Mouse (Mus musculus) c-Kit-negative CD71-positive TER-119-positive erythroid progenitor cells, embryonic 14.5 days (primary cell): Measurements from ENCODE around the gene Kdm7a.
A peak's percentile ranks its signal among the peaks of the same experiment; 100 is the strongest.

Experiments
- DNase-seq: peaks from one replicate; pipeline ENCODE4 v3.0.0-alpha.2; 2013; ENCODE audit warnings: low read depth, low spot score

The Kdm7a gene

GRCm38 (mm10) chr6:39206581-39207461, at the start of gene Kdm7a:
Gene Kdm7a (minus strand): TSS chr6:39206789.
- DNase-seq = peak; percentile 75

DNA sequence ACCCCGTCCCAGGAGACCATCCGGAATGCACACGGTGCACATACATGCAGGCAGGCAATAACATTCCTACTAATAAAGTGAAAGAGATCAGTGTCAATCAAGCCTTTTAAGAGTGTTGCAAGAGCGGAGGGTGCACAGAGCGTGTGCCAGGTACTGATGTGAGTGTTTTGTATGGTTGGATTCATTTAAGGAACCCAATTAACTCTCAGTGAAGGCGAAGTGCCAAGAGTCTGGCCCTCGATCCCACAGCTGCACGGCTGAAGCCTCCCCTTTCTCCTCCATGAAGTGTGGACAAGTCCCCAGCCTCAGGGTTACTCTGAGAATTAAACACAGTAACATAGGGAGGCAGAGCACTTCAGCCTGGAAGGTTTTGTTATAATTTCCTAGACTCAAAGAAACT, 48.7 kb upstream of the Kdm7a start:
- no peak for DNase-seq

GRCm38 (mm10) chr6:39250055-39250454, 43.5 kb upstream of the Kdm7a start:
- no peak for DNase-seq

- no peak for DNase-seq
Measured at GRCm38 (mm10) chr6:39249176-39249770, 42.7 kb upstream of the Kdm7a start.

- no peak for DNase-seq
Measured at GRCm38 (mm10) chr6:39244066-39244465, 37.5 kb upstream of the Kdm7a start.

DNA sequence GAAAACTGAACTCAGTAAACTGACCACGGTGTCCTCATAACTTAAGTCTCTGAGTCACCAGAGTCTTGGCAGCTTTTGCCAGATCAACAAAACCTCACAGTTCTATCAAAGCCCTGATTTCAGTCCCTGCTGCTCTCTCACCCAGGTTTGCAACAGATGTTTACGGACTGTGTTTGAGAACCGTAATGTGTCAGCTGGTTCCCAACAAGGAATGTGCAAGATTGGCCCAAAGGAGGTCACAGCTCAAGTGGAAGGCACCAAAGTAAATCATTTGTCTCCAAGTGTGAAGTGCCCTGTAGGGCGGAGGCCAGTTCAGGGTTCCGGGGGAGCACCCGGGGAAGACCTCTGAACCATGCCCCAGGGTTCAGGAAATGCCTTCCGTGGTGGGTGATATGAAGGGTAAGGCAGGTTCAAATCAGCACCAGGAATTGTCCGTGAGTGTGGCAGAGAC, 36.9 kb upstream of the Kdm7a start:
- no peak for DNase-seq

GRCm38 (mm10) chr6:39242718-39243471, 36.3 kb upstream of the Kdm7a start:
- DNase-seq = no peak

DNA sequence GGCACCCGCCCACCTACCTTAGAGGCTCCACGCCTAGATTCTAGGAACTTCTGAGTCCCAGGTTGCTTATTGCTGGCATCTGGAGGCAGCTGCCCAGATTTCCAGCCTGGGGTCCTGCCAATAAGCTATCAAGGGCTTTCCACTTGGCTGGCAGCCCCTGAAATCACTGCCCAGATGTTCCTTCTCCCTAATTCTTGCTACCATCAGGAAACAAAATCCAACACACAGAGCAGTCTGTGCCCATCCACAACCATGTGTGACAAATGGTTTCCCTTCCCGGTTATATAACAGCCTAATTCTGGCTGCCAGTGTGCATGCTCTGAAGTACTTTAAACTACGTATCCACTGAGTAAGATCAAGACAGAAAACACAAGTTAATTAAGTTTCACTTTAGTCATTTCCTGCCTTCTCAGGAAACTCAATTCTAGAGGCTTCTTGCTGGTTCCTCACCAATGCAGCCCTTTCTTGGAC, 34.9 kb upstream of the Kdm7a start:
- no peak for DNase-seq

GRCm38 (mm10) chr6:39240956-39241355, 34.4 kb upstream of the Kdm7a start:
- no peak for DNase-seq

GRCm38 (mm10) chr6:39237887-39238286, 31.3 kb upstream of the Kdm7a start:
- no peak for DNase-seq

DNA sequence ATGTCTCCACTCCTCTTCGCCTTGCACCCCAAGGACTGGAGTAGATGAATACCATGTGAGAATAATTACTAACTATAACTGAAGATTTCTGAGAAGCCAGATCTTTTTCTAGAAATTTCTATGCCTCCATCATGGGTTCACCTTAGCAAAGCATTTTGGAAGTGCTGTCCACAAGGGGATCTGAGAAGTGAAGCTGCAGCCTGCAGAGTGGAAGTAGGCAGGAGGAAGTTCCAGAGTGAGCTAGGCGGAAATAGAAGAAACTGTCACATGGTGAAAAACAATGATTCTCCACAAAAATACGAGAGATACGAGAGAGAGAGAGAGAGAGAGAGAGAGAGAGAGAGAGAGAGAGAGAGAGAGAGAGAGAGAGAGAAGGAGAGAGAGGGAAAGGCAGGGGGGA, 26.0 kb upstream of the Kdm7a start:
- no peak for DNase-seq

GRCm38 (mm10) chr6:39230664-39231063, 24.1 kb upstream of the Kdm7a start:
- DNase-seq = no peak

DNA sequence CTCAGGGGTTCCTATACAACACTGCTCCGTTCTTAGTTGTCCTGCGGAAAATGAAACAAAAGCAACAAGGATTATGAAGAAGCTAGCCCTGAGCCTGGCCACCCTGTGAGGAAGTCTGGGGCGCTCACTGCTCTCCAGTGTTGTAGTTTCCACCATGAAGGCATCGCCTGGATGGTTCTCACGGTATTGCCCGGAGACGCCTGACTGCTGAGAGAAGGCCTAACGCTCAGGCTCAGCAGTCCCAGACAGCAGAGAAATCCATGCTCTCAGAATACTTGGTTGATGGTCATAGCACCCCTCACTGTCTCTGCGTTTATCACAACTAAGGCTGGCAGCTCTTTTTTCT, 20.0 kb upstream of the Kdm7a start:
- DNase-seq = no peak

- DNase-seq = no peak
Measured at GRCm38 (mm10) chr6:39225876-39226609, 19.5 kb upstream of the Kdm7a start.

DNA sequence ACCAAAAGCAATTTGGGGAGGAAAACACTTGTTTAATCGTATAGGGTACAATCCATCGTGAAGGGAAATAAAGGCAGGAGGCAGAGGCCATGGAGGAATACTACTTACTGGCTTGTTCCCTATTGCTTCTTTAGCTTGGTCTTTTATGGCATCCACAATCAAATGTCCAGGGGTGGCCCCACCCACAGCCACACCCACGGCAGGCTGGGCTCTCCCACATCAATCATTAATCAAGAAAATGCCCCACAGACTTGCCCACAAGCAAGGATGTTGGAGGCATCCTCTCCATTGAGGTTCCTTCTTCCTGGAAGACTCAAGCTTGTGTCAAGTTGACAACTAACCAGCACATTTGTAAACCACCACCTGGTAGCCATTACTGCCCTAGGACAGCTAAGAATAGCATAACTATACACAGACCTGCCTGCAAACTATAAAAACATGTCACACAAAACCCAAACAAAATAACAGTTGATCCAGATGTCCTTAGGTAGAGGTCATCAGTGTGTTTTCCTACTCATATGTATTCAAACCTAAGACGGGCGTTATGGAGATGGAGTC, 16.8 kb upstream of the Kdm7a start:
- DNase-seq = no peak

DNA sequence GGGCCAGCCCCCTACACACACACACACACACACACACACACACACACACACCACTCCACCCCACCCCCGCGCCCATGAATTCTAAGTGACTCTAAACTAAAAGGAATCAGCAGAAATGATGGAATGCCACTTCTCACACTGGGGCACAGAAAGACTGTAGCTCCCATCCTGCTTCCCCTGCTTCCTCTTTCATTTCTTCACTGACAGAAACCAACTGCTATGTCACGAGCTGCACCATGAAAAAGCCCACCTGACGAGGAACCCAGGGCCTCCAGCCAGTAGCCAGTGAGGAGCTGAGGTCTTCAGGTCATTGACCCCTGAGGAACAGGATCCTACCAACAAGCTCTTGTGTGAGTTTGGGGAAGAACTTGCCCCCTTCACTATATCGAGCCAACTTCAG, 15.9 kb upstream of the Kdm7a start:
- DNase-seq = no peak

GRCm38 (mm10) chr6:39217961-39218360, 11.4 kb upstream of the Kdm7a start:
- DNase-seq = no peak

DNA sequence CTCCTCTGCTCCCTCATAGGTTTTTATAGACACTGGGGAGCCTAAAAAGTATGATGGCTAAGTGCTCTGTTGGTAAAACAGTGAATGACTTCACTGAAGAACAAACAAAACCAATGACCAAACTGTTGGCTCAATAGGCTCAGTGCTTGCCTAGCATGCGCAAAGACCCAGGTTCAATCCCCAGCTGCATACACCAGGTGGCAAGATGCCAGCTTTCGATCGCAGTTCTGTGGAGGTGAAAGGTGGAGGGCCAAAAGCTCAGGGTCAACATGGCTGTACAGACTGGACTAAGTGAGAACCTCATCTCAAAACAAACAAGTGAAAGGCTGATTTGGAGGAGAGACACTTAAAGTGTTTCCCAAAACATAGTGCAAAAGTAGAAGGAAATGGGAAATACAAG, 10.5 kb upstream of the Kdm7a start:
- DNase-seq = no peak

DNA sequence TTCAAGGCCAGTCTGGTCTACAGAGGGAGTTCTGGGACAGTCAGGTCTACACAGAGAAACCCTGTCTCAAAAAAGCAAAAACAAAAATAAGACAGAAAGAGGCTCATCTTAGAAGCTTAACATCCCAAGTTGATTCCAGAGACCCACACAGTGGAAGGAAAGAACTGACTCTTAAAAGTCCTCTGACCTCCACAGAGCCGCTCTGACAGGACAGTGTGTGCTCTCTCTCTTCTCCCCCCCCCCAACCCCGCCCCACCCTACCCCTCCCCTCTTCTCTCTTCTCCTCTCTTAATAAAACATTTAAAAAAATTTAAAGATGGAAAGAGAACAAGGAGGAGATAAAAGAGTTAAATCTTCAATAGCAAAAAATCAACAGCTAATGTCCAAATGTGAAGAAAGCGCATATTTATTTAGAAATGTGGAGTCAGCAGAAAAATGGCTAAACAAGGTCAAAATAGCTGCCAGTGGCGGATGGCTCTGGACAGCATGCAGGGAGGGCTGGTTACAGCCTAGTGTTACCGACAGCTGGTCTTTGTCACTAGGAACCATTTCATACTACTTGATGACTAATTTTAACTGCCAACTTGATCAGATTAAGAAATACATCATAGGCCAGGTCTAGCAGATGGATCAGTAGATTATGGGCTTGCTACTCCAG, 8.5 kb upstream of the Kdm7a start:
- no peak for DNase-seq

- no peak for DNase-seq
Measured at GRCm38 (mm10) chr6:39209677-39210076, 3.1 kb upstream of the Kdm7a start.

GRCm38 (mm10) chr6:39208181-39208580, 1.6 kb upstream of the Kdm7a start:
- DNase-seq = no peak
